Mouse (Mus musculus) testis, adult 2 months (tissue): ENCODE data around the gene Rfc1. TPM values are rescaled to one million over a fixed set of nuclear protein-coding genes. Genes with fewer than 3 reads are reported as not detected.
A peak's percentile ranks its signal among the peaks of the same experiment; 100 is the strongest.

Experiments used
- H3K27ac ChIP-seq: fragments of 200-500 bp; 2 replicates; pipeline ENCODE4 v1.5.1; 2012; ENCODE audit warnings: low read depth, low read length; ENCODE audit not compliant: control insufficient read depth, insufficient read depth
- H3K27me3 ChIP-seq: fragments of 200-500 bp; 2 replicates; pipeline ENCODE4 v1.6.1; 2012; ENCODE audit warnings: mild to moderate bottlenecking, low read length, moderate library complexity; ENCODE audit not compliant: control insufficient read depth, insufficient read depth
- H3K36me3 ChIP-seq: fragments of 200-500 bp; 2 replicates; pipeline ENCODE4 v1.6.1; 2012; ENCODE audit warnings: mild to moderate bottlenecking, low read length; ENCODE audit not compliant: control insufficient read depth, insufficient read depth
- H3K4me1 ChIP-seq: fragments of 200-500 bp; 2 replicates; pipeline ENCODE4 v1.6.1; 2012; ENCODE audit warnings: low read length; ENCODE audit not compliant: control insufficient read depth, insufficient read depth
- H3K4me3 ChIP-seq: fragments of 200-500 bp; 2 replicates; pipeline ENCODE4 v1.5.1; 2012; ENCODE audit warnings: low read depth, mild to moderate bottlenecking, low read length, moderate library complexity, mixed read lengths; ENCODE audit not compliant: control insufficient read depth
- CTCF ChIP-seq: fragments of 200-500 bp; IDR thresholded peaks from 2 replicates; pipeline ENCODE4 v1.5.1; 2012; ENCODE audit warnings: low read depth, mild to moderate bottlenecking, inconsistent platforms, low read length, moderate library complexity; ENCODE audit not compliant: control insufficient read depth, insufficient read depth, insufficient replicate concordance
- POLR2A ChIP-seq: fragments of 200-500 bp; IDR thresholded peaks from 2 replicates; pipeline ENCODE4 v1.6.1; 2012; ENCODE audit warnings: low read depth, mild to moderate bottlenecking, inconsistent platforms, low read length, moderate library complexity; ENCODE audit not compliant: control insufficient read depth
- polyA plus RNA-seq: library from polyadenylated mRNA; depleted of rRNA; stranded (reverse); fragments of >200 nt; gene quantifications from 2 replicates; pipeline ENCODE4 v1.2.3, GENCODE M21; 2012; rRNA removed

The Rfc1 gene
- 38.6 and 39.4 TPM in 2 replicates for polyA plus RNA-seq

DNA sequence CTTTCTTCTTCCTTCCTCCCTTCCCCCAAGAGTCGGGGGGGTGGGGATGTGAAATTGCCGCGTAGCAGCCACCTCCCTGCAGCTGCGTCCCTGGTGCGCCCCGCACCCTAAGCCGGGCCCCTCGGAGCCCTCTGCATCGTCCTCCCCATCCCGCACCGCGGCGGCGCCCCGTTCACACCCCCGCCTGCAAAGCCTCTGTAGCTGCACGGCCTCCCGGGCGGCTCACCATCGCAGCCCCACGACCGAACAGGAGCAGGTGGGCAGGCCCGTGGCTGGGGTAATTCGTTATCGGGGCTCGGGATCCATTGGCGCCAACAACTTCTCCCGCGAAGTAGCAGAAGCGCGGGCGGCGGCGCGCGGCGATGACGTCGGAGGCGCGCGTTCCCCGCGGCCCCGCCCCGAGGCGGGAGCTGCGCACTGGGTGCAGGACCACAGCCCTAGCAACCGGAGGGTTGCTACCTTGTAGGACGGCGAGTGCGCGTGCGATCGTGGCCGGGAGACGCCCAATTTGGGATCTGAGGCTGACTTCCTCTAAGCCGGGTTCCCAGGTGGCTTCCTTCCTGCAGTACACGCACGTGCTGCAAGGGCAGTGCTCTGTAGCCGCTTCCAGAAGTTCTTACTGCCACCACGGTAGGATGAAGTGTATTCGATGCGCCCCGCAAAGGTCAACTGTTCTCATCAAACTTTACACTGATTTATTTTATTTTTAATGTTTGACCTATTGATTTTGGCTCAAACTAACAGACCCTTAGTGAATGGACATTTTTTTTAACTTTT, at the start of gene Rfc1:
Gene Rfc1 (minus strand): TSS at position 373 of the 777 bp plus-strand sequence.
- Histone ChIP-seq H3K27ac (peak within 1 kb of the TSS; percentile 81), H3K4me3 (peak within 1 kb of the TSS; percentile 97), H3K27me3 (no peaks in the 10 kb centered on the region), H3K36me3 (no peaks in the 10 kb centered on the region), H3K4me1 (peaks cover 2% of the 10 kb centered on the region)
- peak; percentile 73 for TF ChIP-seq POLR2A
- TF ChIP-seq CTCF: 0 out of 2 replicates have a peak, but pooled peaks have one; percentile 2

DNA sequence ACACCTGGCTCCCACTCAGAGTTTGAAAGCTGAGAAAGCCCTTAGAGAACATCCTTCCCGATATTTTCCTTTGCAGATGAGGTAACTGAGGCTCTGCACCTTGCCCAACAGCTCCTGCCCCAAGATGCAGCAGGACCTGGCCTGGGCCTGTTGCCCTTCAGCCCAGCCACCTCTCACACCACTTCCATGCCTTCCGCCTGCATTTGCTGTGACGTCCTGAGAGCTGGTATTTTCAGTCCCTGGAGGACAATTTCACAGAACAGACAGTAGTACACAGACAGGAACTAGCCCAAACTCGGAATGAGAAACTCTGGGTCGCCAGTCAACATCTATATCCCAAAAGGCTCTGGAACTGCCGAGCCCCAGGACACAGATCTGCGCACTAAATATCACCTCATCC, 39.3 kb upstream of the Rfc1 start:
- H3K4me1 ChIP-seq: no peaks in the 10 kb centered on the region
- TF ChIP-seq POLR2A (no peak), CTCF (no peak)
- H3K27me3 ChIP-seq: no peaks in the 10 kb centered on the region
- H3K4me3 ChIP-seq: no peak overlapping the region
- H3K27ac ChIP-seq: no peak overlapping the region
- H3K36me3 ChIP-seq: no peaks in the 10 kb centered on the region

DNA sequence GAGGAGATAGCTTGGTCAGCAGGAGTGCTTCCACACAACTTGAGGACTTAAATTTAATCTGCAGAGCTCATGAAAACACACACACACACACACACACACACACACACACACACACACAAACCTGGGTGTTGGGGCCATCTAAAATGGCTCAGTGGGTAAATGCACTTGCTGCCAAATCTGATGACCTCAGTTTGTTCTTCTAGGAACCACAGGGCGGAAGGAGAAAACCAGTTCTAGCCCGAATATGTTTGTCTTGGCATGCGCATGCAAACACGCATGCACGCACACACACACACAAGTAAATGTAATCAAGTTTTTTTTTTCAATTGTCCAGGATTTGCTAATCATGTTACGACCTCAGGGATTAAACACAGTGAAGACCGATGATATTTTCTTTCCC, 36.1 kb upstream of the Rfc1 start:
- Histone ChIP-seq H3K27ac (no peak overlapping the region), H3K27me3 (no peaks in the 10 kb centered on the region), H3K4me1 (no peaks in the 10 kb centered on the region), H3K36me3 (no peaks in the 10 kb centered on the region), H3K4me3 (peak overlapping the region; percentile 48; the same call in 1 of the 2 replicates)
- TF ChIP-seq CTCF (no peak), POLR2A (no peak)

DNA sequence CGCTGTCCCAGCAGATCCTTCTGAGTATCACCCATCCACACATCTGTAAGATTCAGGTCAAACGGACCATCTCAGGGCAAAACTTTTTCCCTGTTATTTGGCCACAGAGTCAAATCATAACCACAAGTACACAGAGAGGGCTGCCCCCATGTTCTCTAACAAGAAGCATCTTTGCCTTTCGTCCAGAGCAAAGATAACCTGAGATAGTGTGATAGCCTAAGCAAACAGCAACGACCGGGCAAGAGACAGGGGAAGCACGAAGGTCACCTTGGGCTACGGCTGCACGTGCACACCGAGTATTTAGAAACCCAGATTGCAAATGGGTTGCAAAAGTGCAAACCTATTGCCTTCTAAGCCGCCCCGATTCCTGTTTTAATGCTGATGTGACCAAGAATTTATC, 32.4 kb upstream of the Rfc1 start:
- no peak overlapping the region for H3K4me3 ChIP-seq
- H3K36me3 ChIP-seq: no peaks in the 10 kb centered on the region
- TF ChIP-seq CTCF (no peak), POLR2A (no peak)
- H3K27ac ChIP-seq: no peak overlapping the region
- no peaks in the 10 kb centered on the region for H3K27me3 ChIP-seq
- no peaks in the 10 kb centered on the region for H3K4me1 ChIP-seq

DNA sequence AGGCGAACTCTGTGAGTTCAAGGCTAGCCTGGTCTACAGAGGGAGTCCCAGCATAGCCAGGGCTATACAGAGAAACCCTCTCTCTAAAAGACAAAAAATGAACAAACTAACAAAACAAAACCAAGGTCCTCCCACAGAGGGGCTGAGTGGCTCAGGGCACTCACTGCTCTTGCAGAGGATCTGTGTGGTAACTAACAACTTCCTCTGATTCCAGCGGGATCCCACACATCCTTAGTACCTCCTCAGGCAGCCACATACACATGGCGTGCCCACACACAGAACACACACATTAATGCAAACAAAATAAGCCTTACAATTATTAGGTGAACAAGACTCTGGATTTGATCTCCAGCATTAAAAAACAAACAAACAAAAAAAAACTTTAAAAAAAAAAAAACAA, 22.3 kb upstream of the Rfc1 start:
- Histone ChIP-seq H3K27ac (no peak overlapping the region), H3K36me3 (no peaks in the 10 kb centered on the region), H3K27me3 (no peaks in the 10 kb centered on the region), H3K4me1 (no peaks in the 10 kb centered on the region), H3K4me3 (no peak overlapping the region)
- no peak for TF ChIP-seq CTCF
- TF ChIP-seq POLR2A: no peak

DNA sequence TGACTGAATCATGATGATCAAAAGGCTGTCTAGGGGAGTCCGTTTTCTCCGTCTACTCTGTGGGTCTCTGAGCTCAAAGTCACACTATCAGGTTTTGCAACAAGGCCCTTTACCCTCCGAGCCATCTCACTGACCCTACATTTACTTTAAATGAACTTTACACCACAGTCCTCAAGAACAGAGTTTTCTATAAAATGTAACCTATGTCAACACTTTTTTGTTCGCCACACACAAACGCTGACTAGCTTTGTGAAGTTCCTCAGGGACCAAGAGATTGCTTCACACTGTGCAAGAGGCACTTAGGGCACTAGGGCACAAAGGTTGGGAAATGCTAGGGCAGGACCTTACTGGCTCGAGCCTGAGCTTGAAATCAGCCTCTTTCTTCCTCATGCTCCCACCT, 21.4 kb upstream of the Rfc1 start:
- Histone ChIP-seq H3K36me3 (no peaks in the 10 kb centered on the region), H3K27ac (no peak overlapping the region), H3K4me3 (no peak overlapping the region), H3K27me3 (no peaks in the 10 kb centered on the region), H3K4me1 (no peaks in the 10 kb centered on the region)
- TF ChIP-seq CTCF (no peak), POLR2A (no peak)

DNA sequence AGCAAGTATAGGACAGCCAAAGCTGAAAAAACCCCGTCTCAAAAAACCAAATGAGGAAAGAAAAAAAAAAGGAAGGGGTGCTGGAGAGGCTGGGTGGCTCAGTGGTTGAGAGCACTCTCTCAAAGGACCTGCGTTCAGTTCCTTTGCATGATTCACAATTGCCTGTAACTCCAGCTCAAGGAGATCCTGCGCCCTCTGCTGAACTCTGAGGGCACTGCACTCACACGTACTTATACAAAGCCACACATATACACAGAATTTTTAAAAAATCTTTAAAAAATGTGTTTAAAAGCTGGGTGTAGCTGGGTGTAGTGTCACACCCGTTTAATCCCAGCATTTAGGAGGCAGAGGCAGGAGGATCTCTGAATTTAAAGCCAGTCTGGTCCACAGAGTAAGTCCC, 19.5 kb upstream of the Rfc1 start:
- H3K4me1 ChIP-seq: no peaks in the 10 kb centered on the region
- no peaks in the 10 kb centered on the region for H3K27me3 ChIP-seq
- no peak overlapping the region for H3K27ac ChIP-seq
- no peak overlapping the region for H3K4me3 ChIP-seq
- no peaks in the 10 kb centered on the region for H3K36me3 ChIP-seq
- TF ChIP-seq CTCF (no peak; the same call in 1 of the 2 replicates), POLR2A (no peak)
